Mouse (Mus musculus) heart, embryonic 11.5 days (tissue): ENCODE measurements around the gene Zfp488. TPM values are rescaled to one million over a fixed set of nuclear protein-coding genes. Genes with fewer than 3 reads are reported as not detected.

Experiments used
- ATAC-seq: fragments of 200-750 bp; cut with Nextera tagmentation; replicated peaks from 2 replicates; pipeline ENCODE4 v1.8.0; 2017; ENCODE audit warnings: moderate library complexity; ENCODE audit not compliant: insufficient number of reproducible peaks, low FRiP score, low TSS enrichment
- H3K27ac ChIP-seq: fragments of 300-500 bp; sonication (generic); 2 replicates; pipeline ENCODE4 v1.5.1; 2014; ENCODE audit warnings: mild to moderate bottlenecking, low read depth, low read length
- H3K27me3 ChIP-seq: fragments of 300-500 bp; sonication (generic); 2 replicates; pipeline ENCODE4 v1.6.1; 2014; ENCODE audit warnings: mild to moderate bottlenecking, low read length, mixed read lengths; ENCODE audit not compliant: control insufficient read depth, insufficient read depth
- H3K36me3 ChIP-seq: fragments of 300-500 bp; sonication (generic); 2 replicates; pipeline ENCODE4 v1.6.1; 2014; ENCODE audit warnings: mild to moderate bottlenecking, low read length, moderate library complexity, mixed read lengths; ENCODE audit not compliant: control insufficient read depth, insufficient read depth
- H3K4me1 ChIP-seq: fragments of 300-500 bp; sonication (generic); 2 replicates; pipeline ENCODE4 v1.6.1; 2014; ENCODE audit warnings: low read length; ENCODE audit not compliant: control insufficient read depth, insufficient read depth
- H3K4me2 ChIP-seq: fragments of 300-500 bp; sonication (generic); 2 replicates; pipeline ENCODE4 v1.6.1; 2014; ENCODE audit warnings: mild to moderate bottlenecking, moderate library complexity
- H3K4me3 ChIP-seq: fragments of 300-500 bp; sonication (generic); 2 replicates; pipeline ENCODE4 v1.5.1; 2014; ENCODE audit warnings: low read depth, low read length
- H3K9ac ChIP-seq: fragments of 300-500 bp; sonication (generic); 2 replicates; pipeline ENCODE4 v1.6.1; 2014; ENCODE audit warnings: mild to moderate bottlenecking, low read depth, low read length, moderate library complexity
- H3K9me3 ChIP-seq: fragments of 300-500 bp; sonication (generic); replicated peaks from 2 replicates; pipeline ENCODE4 v1.6.1; 2016; ENCODE audit warnings: low read length; ENCODE audit not compliant: control insufficient read depth
- WGBS: fragments of 180-500 bp; shearing (Covaris S2); extraction: QIAGEN DNeasy Blood & Tissue Kit; methylation state at CpG from one replicate; pipeline ENCODE4 v1.1.7; 2014; ENCODE audit not compliant: insufficient replicate concordance; 5-methylcytosine and 5-hydroxymethylcytosine counted together
- polyA plus RNA-seq: library from polyadenylated mRNA; unstranded; fragments of >200 nt; fragmentation: Nextera tagmentation; extraction: Ambion mirVana; gene quantifications from 2 replicates; pipeline ENCODE4 v1.2.1, GENCODE M21; 2014

Gene Zfp488
- polyA plus RNA-seq, 1 experiment from 2014 or later = not detected

DNA sequence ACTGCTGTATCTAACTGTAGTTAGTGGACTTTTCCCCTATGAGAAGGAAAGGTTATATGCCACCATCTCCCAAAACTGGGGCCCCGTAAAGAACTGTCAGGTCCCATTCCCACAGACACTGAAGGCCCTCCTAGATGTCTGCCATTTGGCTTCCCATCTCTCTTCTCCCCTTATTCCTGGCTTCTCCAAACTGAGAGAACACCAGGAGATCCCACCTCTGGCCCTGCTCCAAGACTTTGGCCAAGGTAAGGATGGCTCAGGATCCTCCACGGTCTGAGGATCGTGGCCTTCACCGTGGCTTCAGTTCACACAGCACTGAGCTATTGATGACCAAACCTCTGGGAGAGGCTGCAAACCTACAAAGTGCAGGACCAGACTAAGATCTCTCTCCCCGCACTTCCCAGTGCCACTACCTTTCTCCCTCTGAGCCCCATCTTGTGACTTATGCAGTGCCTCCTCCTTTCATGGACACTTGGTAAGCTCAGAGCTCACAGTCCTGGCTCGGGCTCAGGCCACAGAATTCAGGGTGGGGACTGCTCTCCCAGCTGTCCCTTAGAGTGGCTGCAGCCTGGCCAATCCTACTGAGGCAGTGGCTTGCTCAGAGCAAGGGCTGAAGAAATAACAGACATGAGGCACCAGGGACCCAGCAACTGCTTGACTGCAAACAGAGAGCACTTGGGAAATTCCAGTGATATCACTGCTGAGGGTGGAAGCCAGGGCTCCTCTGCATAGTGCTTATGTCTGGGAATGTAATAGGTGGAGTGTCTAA, 15.1 kb upstream of the Zfp488 start:
- ATAC-seq = no peak; the same call in 1 of the 2 replicates
- Histone ChIP-seq H3K27ac (no peak overlapping the region), H3K4me1 (peaks cover 13% of the 10 kb centered on the region; the same call in 1 of the 2 replicates), H3K27me3 (peaks cover 2% of the 10 kb centered on the region; the same call in 1 of the 2 replicates), H3K4me2 (no peak overlapping the region), H3K9ac (no peak overlapping the region), H3K36me3 (no peaks in the 10 kb centered on the region), H3K4me3 (no peak overlapping the region), H3K9me3 (no peaks in the 10 kb centered on the region)
- WGBS = 81% methylated on average over 6 of the region's 6 CpGs

DNA sequence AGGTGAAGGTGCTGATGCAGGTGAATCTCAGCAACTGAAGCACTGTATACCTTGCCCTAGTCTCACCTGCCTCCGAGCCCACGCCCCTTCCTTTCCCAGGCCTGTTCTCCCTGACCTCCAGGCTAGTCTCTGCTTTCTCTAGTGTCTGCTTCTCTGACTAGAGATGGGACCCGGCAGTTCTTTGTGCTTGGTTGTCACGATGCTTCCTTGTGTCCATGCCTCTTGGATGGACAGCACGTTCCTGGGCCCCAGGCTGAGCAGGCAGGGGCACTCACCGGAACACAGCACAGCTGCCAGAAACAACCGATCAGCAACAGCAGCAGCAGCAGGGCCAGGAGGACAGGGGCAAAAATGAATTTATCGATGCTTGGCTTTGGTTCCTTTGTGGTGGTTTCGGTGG, 14.5 kb upstream of the Zfp488 start:
- Histone ChIP-seq H3K4me2 (no peak overlapping the region), H3K9ac (no peak overlapping the region), H3K36me3 (no peaks in the 10 kb centered on the region), H3K27me3 (peaks cover 2% of the 10 kb centered on the region; the same call in 1 of the 2 replicates), H3K27ac (no peak overlapping the region), H3K4me3 (no peak overlapping the region), H3K4me1 (peaks cover 13% of the 10 kb centered on the region; the same call in 1 of the 2 replicates), H3K9me3 (no peaks in the 10 kb centered on the region)
- 88% methylated on average over 9 of the region's 9 CpGs for WGBS
- ATAC-seq = no peak

GRCm38 (mm10) chr14:33991971-33992370, 13.4 kb upstream of the Zfp488 start:
- Histone ChIP-seq H3K4me2 (no peak overlapping the region), H3K9me3 (no peaks in the 10 kb centered on the region), H3K4me3 (no peak overlapping the region), H3K27me3 (peaks cover 2% of the 10 kb centered on the region; the same call in 1 of the 2 replicates), H3K36me3 (no peaks in the 10 kb centered on the region), H3K4me1 (peaks cover 8% of the 10 kb centered on the region; the same call in 1 of the 2 replicates), H3K27ac (no peak overlapping the region), H3K9ac (no peak overlapping the region)
- 71% methylated on average over 4 of the region's 4 CpGs for WGBS
- no peak for ATAC-seq

GRCm38 (mm10) chr14:33989201-33989600, 10.6 kb upstream of the Zfp488 start:
- 53% methylated on average over 3 of the region's 3 CpGs for WGBS
- H3K9ac ChIP-seq = no peak overlapping the region
- H3K27ac ChIP-seq = no peak overlapping the region
- no peak overlapping the region for H3K4me2 ChIP-seq
- H3K4me3 ChIP-seq = no peak overlapping the region
- H3K27me3 ChIP-seq = peaks cover 2% of the 10 kb centered on the region; the same call in 1 of the 2 replicates
- peaks cover 5% of the 10 kb centered on the region; the same call in 1 of the 2 replicates for H3K4me1 ChIP-seq
- no peaks in the 10 kb centered on the region for H3K36me3 ChIP-seq
- no peak for ATAC-seq
- no peaks in the 10 kb centered on the region for H3K9me3 ChIP-seq

- Histone ChIP-seq H3K36me3 (no peaks in the 10 kb centered on the region), H3K9me3 (no peaks in the 10 kb centered on the region), H3K27me3 (peaks cover 3% of the 10 kb centered on the region; the same call in 1 of the 2 replicates), H3K27ac (no peak overlapping the region), H3K4me3 (no peak overlapping the region), H3K4me1 (no peaks in the 10 kb centered on the region), H3K9ac (no peak overlapping the region), H3K4me2 (no peak overlapping the region)
- whole genome bisulfite sequencing = 38% methylated on average over 7 of the region's 7 CpGs
- ATAC-seq = no peak
These were observed 816 bp downstream of the Zfp488 start for GRCm38 (mm10) chr14:33977748-33978147.

DNA sequence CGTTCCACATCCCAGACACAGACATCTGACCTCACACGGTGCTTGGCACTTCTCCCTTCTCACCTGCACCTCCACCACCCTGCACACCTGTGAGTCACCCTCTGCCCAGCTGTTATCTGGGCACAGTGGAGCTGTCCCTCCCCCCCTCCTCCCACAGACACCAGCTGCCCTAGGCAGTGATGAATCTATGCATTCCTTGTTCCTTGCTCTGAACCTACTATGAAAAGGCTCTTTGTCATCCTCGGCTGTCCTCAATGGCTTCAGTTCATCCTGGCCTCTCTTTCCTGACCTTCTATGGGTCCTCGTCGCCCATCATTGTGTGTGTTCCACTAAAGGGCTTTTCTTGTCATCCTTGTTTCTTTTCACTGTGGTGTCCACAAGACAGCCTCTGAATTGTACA, 3.8 kb downstream of the Zfp488 start:
- H3K9me3 ChIP-seq = no peaks in the 10 kb centered on the region
- no peak overlapping the region for H3K27ac ChIP-seq
- ATAC-seq = no peak
- 60% methylated on average over 5 of the region's 5 CpGs for WGBS
- peaks cover 3% of the 10 kb centered on the region; the same call in 1 of the 2 replicates for H3K27me3 ChIP-seq
- no peak overlapping the region for H3K9ac ChIP-seq
- no peak overlapping the region for H3K4me2 ChIP-seq
- no peaks in the 10 kb centered on the region for H3K4me1 ChIP-seq
- H3K4me3 ChIP-seq = no peak overlapping the region
- H3K36me3 ChIP-seq = no peaks in the 10 kb centered on the region

GRCm38 (mm10) chr14:33972679-33973078, 5.9 kb downstream of the Zfp488 start:
- Histone ChIP-seq H3K4me1 (no peaks in the 10 kb centered on the region), H3K4me2 (no peak overlapping the region), H3K36me3 (no peaks in the 10 kb centered on the region), H3K27me3 (no peaks in the 10 kb centered on the region), H3K4me3 (no peak overlapping the region), H3K9ac (no peak overlapping the region), H3K27ac (no peak overlapping the region), H3K9me3 (no peaks in the 10 kb centered on the region)
- 44% methylated on average over 7 of the region's 7 CpGs for WGBS
- ATAC-seq = no peak

GRCm38 (mm10) chr14:33965675-33966074, 12.9 kb downstream of the Zfp488 start:
- ATAC-seq = no peak
- Histone ChIP-seq H3K9ac (no peak overlapping the region), H3K36me3 (no peaks in the 10 kb centered on the region), H3K9me3 (no peaks in the 10 kb centered on the region), H3K27me3 (no peaks in the 10 kb centered on the region), H3K4me3 (no peak overlapping the region), H3K27ac (no peak overlapping the region), H3K4me2 (no peak overlapping the region), H3K4me1 (no peaks in the 10 kb centered on the region)
- WGBS = 53% methylated on average over 7 of the region's 7 CpGs

DNA sequence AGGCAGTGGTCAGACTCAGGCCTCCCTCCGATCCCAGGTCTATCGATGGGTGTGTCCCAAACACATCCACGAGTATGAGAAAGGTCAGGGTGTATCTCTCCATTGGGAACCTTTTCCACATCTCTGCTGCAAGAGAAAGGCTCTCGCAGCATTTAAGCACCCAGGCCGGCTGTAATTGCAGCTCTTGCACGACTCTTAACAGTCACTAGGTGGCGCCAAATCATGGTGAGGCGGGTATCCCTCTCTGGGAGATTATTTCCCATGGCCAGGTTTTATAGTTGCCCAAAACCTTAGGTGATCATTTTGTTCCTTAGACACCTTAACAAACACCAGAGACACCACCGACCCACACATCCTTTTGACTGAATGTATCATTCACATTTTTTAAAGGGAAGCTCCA, 19.2 kb downstream of the Zfp488 start:
- 8% methylated on average over 9 of the region's 9 CpGs for WGBS
- H3K4me3 ChIP-seq = no peak overlapping the region
- ATAC-seq = no peak

More for the DNA sequence above, 19.2 kb downstream of the Zfp488 start:
- Histone ChIP-seq H3K36me3 (no peaks in the 10 kb centered on the region), H3K9me3 (no peaks in the 10 kb centered on the region), H3K9ac (no peak overlapping the region), H3K27me3 (peaks cover 3% of the 10 kb centered on the region; the same call in 1 of the 2 replicates), H3K27ac (no peak overlapping the region), H3K4me2 (no peak overlapping the region), H3K4me1 (peaks cover 8% of the 10 kb centered on the region)
